Mouse (Mus musculus) testis, adult 2 months (tissue): Measurements from ENCODE around the gene Ttn. TPM values are rescaled to one million over a fixed set of nuclear protein-coding genes. Genes with fewer than 3 reads are reported as not detected.

ENCODE experiments used
- H3K27ac ChIP-seq: fragments of 200-500 bp; 2 replicates; pipeline ENCODE4 v1.5.1; 2012; ENCODE audit warnings: low read depth, low read length; ENCODE audit not compliant: control insufficient read depth, insufficient read depth
- H3K27me3 ChIP-seq: fragments of 200-500 bp; 2 replicates; pipeline ENCODE4 v1.6.1; 2012; ENCODE audit warnings: mild to moderate bottlenecking, low read length, moderate library complexity; ENCODE audit not compliant: control insufficient read depth, insufficient read depth
- H3K36me3 ChIP-seq: fragments of 200-500 bp; 2 replicates; pipeline ENCODE4 v1.6.1; 2012; ENCODE audit warnings: mild to moderate bottlenecking, low read length; ENCODE audit not compliant: control insufficient read depth, insufficient read depth
- H3K4me1 ChIP-seq: fragments of 200-500 bp; 2 replicates; pipeline ENCODE4 v1.6.1; 2012; ENCODE audit warnings: low read length; ENCODE audit not compliant: control insufficient read depth, insufficient read depth
- H3K4me3 ChIP-seq: fragments of 200-500 bp; 2 replicates; pipeline ENCODE4 v1.5.1; 2012; ENCODE audit warnings: low read depth, mild to moderate bottlenecking, low read length, moderate library complexity, mixed read lengths; ENCODE audit not compliant: control insufficient read depth
- CTCF ChIP-seq: fragments of 200-500 bp; IDR thresholded peaks from 2 replicates; pipeline ENCODE4 v1.5.1; 2012; ENCODE audit warnings: low read depth, mild to moderate bottlenecking, inconsistent platforms, low read length, moderate library complexity; ENCODE audit not compliant: control insufficient read depth, insufficient read depth, insufficient replicate concordance
- POLR2A ChIP-seq: fragments of 200-500 bp; IDR thresholded peaks from 2 replicates; pipeline ENCODE4 v1.6.1; 2012; ENCODE audit warnings: low read depth, mild to moderate bottlenecking, inconsistent platforms, low read length, moderate library complexity; ENCODE audit not compliant: control insufficient read depth
- polyA plus RNA-seq: library from polyadenylated mRNA; depleted of rRNA; stranded (reverse); fragments of >200 nt; gene quantifications from 2 replicates; pipeline ENCODE4 v1.2.3, GENCODE M21; 2012

Gene Ttn
- polyA plus RNA-seq, 1 experiment: 0.16 TPM

- H3K36me3 ChIP-seq: no peaks in the 10 kb centered on the region
- peak overlapping the region; percentile 44 for H3K4me3 ChIP-seq
- peaks cover 2% of the 10 kb centered on the region for H3K4me1 ChIP-seq
- TF ChIP-seq POLR2A (no peak), CTCF (no peak)
- no peak overlapping the region for H3K27ac ChIP-seq
- no peaks in the 10 kb centered on the region for H3K27me3 ChIP-seq
Measured at GRCm38 (mm10) chr2:76914959-76915358, 67.4 kb downstream of the Ttn start.

DNA sequence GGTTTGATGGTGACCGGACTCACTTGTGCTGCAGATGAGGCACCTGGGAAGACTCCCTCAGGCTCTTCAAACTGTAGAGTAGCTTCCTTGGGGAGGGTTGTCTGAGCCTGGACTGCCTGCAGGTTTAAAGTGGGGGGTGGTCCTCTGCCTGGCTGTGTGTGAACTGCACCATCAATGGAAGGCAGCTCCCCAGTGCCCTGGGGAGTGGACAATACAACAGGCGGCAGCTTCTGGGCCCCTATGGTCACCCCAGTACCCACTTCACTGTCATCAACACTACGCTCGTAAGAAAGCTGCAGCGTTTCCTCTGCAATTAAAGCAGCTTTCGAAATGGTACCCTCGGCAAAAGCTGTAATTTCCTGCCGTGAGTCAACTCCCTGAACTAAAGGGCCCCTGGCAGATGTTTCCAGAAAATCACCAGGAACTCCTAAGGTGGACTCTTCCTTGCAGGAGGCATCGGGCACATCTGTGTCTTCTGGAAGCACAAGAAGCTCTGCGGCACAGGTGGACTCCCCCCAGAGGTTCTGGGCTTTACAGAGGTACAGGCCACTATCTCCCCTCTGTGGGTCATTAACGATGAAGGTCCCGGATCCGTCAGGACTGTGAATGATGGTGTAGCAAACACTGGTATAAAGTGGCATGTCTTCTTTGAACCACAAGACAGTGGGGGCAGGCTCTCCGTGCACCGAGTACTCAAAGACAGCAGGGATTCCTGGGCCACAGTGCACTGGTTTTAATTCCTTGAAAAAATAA, 73.5 kb downstream of the Ttn start:
- TF ChIP-seq POLR2A (no peak), CTCF (no peak)
- Histone ChIP-seq H3K27me3 (no peaks in the 10 kb centered on the region), H3K4me1 (no peaks in the 10 kb centered on the region), H3K36me3 (no peaks in the 10 kb centered on the region), H3K27ac (no peak overlapping the region), H3K4me3 (peak overlapping the region; percentile 48)

DNA sequence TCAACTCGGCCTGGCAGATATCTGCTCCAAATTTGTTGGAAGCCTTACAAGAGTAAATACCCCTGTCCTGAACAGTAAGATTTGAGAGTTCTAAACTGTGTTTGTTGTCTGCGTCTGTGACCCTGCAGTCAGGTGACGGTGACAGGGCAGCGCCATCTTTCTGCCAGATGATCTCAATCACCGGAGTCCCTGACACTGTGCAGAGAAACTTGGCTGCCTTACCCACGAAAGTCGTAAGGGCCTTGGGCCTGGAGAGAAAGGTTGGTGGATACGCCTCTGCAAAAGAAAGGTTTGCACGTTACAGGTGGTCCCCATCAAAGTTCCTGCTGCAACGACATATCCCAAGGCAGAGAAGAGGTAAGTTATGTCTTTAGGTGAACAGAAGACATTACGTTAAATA, 79.0 kb downstream of the Ttn start:
- Histone ChIP-seq H3K4me3 (no peak overlapping the region), H3K36me3 (no peaks in the 10 kb centered on the region), H3K27ac (no peak overlapping the region), H3K4me1 (no peaks in the 10 kb centered on the region), H3K27me3 (no peaks in the 10 kb centered on the region)
- TF ChIP-seq POLR2A: no peak
- TF ChIP-seq CTCF: no peak

DNA sequence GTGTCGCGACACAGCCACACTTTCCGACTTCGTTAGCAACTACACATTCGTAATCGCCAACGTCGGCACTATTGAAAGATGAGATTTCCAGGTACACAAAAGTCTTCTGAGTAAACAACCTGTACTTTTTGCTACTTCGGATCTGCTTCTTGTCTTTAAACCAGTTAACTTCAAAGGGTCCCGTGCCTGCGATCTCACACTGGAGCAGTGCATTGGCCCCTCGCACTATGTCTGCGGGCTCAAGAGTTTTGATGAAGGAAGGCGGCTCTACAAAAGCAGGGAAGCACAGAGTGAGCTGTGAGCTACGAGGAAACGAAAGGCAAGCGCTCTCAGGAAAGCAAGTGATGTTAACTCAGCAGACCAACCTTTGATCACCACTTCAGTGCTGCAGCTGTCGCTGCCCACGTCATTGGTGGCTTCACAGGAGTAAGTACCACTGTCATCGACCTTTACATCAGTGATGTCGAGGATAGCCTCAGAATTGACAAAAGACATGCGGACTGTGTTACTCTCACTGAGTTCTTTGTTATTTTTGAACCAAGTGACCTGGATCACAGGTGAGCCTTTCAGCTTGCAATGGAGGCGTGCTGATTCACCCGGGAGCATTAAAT, 80.8 kb downstream of the Ttn start:
- no peak overlapping the region for H3K4me3 ChIP-seq
- H3K36me3 ChIP-seq: no peaks in the 10 kb centered on the region
- TF ChIP-seq CTCF (no peak), POLR2A (no peak)
- H3K27ac ChIP-seq: no peak overlapping the region
- H3K4me1 ChIP-seq: no peaks in the 10 kb centered on the region
- H3K27me3 ChIP-seq: no peaks in the 10 kb centered on the region

GRCm38 (mm10) chr2:76899886-76900285, 82.5 kb downstream of the Ttn start:
- TF ChIP-seq CTCF (no peak), POLR2A (no peak)
- no peaks in the 10 kb centered on the region for H3K27me3 ChIP-seq
- no peaks in the 10 kb centered on the region for H3K4me1 ChIP-seq
- no peak overlapping the region for H3K4me3 ChIP-seq
- H3K36me3 ChIP-seq: no peaks in the 10 kb centered on the region
- H3K27ac ChIP-seq: no peak overlapping the region

GRCm38 (mm10) chr2:76896990-76897389, 85.4 kb downstream of the Ttn start:
- H3K27me3 ChIP-seq: no peaks in the 10 kb centered on the region
- no peaks in the 10 kb centered on the region for H3K36me3 ChIP-seq
- TF ChIP-seq POLR2A: no peak
- H3K4me3 ChIP-seq: no peak overlapping the region
- no peaks in the 10 kb centered on the region for H3K4me1 ChIP-seq
- no peak overlapping the region for H3K27ac ChIP-seq

DNA sequence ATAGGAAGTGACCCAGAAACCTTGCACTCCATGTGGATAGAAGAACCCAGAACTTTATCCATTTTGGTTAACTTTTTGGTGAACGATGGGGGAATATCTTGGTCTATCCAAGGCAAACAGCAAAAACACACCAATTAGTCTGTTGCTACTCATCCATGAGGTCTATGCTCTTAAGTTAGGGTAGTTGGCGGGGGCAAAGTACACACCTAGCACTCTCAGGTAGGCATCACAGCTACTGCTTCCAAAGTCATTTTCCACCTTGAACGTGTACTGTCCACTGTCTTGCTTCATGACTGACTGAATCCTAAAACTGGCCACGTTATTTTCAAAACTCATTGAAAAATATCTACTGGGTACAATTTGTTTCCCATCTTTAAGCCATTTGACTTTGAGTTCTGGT, 87.0 kb downstream of the Ttn start:
- no peak for TF ChIP-seq CTCF
- TF ChIP-seq POLR2A: no peak
- H3K27ac ChIP-seq: no peak overlapping the region
- no peaks in the 10 kb centered on the region for H3K27me3 ChIP-seq

GRCm38 (mm10) chr2:76888721-76889120, 93.6 kb downstream of the Ttn start:
- Histone ChIP-seq H3K36me3 (no peaks in the 10 kb centered on the region), H3K4me1 (no peaks in the 10 kb centered on the region), H3K27ac (no peak overlapping the region), H3K27me3 (no peaks in the 10 kb centered on the region), H3K4me3 (no peak overlapping the region)
- no peak for TF ChIP-seq CTCF
- TF ChIP-seq POLR2A: no peak

More for the DNA sequence above, 87.0 kb downstream of the Ttn start:
- Histone ChIP-seq H3K4me1 (no peaks in the 10 kb centered on the region), H3K36me3 (no peaks in the 10 kb centered on the region), H3K4me3 (no peak overlapping the region)
